Mouse (Mus musculus) adrenal gland, adult 10 weeks (tissue): Measurements from ENCODE around the gene Parp3. TPM values are rescaled to one million over a fixed set of nuclear protein-coding genes. Genes with fewer than 3 reads are reported as not detected.

ENCODE experiments used
- polyA plus RNA-seq: library from polyadenylated mRNA; stranded (reverse); fragments of 350-450 nt; fragmentation: Illumina TruSeq; extraction: RNeasy Lipid Tissue Mini Kit (QIAGEN cat#74804); gene quantifications from one replicate; pipeline ENCODE4 v1.2.3, GENCODE M21; 2014; ENCODE audit warnings: low read depth, low replicate concordance

Parp3 gene
- polyA plus RNA-seq = 16.7 TPM

GRCm38 (mm10) chr9:106476924-106477484 is at the start of gene Parp3:
TSS of gene Parp3 (minus strand) at chr9:106476949.

GRCm38 (mm10) chr9:106514273-106514672 is 37.5 kb upstream of the Parp3 start, which contains the start of gene Iqcf5:
TSS of gene Iqcf5 (plus strand) at chr9:106514573.

GRCm38 (mm10) chr9:106499667-106500066 is 22.9 kb upstream of the Parp3 start, which contains the start of gene Iqcf1:
TSS of gene Iqcf1 (plus strand) at chr9:106499967.

GRCm38 (mm10) chr9:106475663-106476001 is 1.1 kb downstream of the Parp3 start, which contains the start of gene Rrp9:
TSS of gene Rrp9 (plus strand) at chr9:106475963.

GRCm38 (mm10) chr9:106465571-106466200 is 11.1 kb downstream of the Parp3 start, which contains the start of gene Gpr62:
TSS of gene Gpr62 (minus strand) at chr9:106465938.

GRCm38 (mm10) chr9:106453271-106454070 is 23.3 kb downstream of the Parp3 start, which contains the start of gene Pcbp4:
TSS of gene Pcbp4 (plus strand) at chr9:106453291.

GRCm38 (mm10) chr9:106447348-106447747 is 29.4 kb downstream of the Parp3 start, which contains the start of the genes Abhd14b and Abhd14a:
TSS of gene Abhd14b (plus strand) at chr9:106447459.
TSS of gene Abhd14a (minus strand) at chr9:106447678.

GRCm38 (mm10) chr9:106429221-106430014 is 47.3 kb downstream of the Parp3 start, which contains the start of gene Rpl29:
TSS of gene Rpl29 (plus strand) at chr9:106429454.

Other genes starting within 250 kb of the Parp3 start
- 319 TPM for gene Alas1, start 228.3 kb downstream of the Parp3 start, polyA plus RNA-seq
- not detected for gene Poc1a, start 195.9 kb downstream of the Parp3 start, polyA plus RNA-seq
- 13.1 TPM for gene Dusp7, start 108.3 kb downstream of the Parp3 start, polyA plus RNA-seq
- gene Rpl29, start 47.5 kb downstream of the Parp3 start, polyA plus RNA-seq = 28.9 TPM
- gene Acy1, start 38.6 kb downstream of the Parp3 start, polyA plus RNA-seq = 0.82 TPM
- 17.8 TPM for gene Abhd14b, start 29.5 kb downstream of the Parp3 start, polyA plus RNA-seq
- 1.0 TPM for gene Abhd14a, start 29.3 kb downstream of the Parp3 start, polyA plus RNA-seq
- gene Pcbp4, start 23.7 kb downstream of the Parp3 start, polyA plus RNA-seq = not detected
- not detected for gene Gpr62, start 11.0 kb downstream of the Parp3 start, polyA plus RNA-seq
- gene Rrp9, start 986 bp downstream of the Parp3 start, polyA plus RNA-seq = not detected
- not detected for gene Iqcf1, start 23.0 kb upstream of the Parp3 start, polyA plus RNA-seq
- not detected for gene Iqcf5, start 37.6 kb upstream of the Parp3 start, polyA plus RNA-seq
- gene Iqcf3, start 84.7 kb upstream of the Parp3 start, polyA plus RNA-seq = not detected
- gene Iqcf4, start 94.0 kb upstream of the Parp3 start, polyA plus RNA-seq = not detected
- gene Iqcf6, start 149.6 kb upstream of the Parp3 start, polyA plus RNA-seq = not detected
- gene Grm2, start 179.1 kb upstream of the Parp3 start, polyA plus RNA-seq = not detected
- gene Tex264, start 209.0 kb upstream of the Parp3 start, polyA plus RNA-seq = 16.4 TPM